Mouse (Mus musculus) forebrain, embryonic 15.5 days (tissue): ENCODE results near the gene Mnt. TPM values are rescaled to one million over a fixed set of nuclear protein-coding genes. Genes with fewer than 3 reads are reported as not detected.

Experiments
- ATAC-seq: fragments of 200-750 bp; cut with Nextera tagmentation; replicated peaks from 2 replicates; pipeline ENCODE4 v1.8.0; 2017; ENCODE audit warnings: mild to moderate bottlenecking, moderate TSS enrichment, moderate library complexity
- H3K27ac ChIP-seq: fragments of 300-500 bp; sonication (generic); replicated peaks from 2 replicates; pipeline ENCODE4 v1.5.1; 2015; ENCODE audit warnings: mild to moderate bottlenecking, inconsistent platforms
- H3K27me3 ChIP-seq: fragments of 300-500 bp; sonication (generic); 2 replicates; pipeline ENCODE4 v1.6.1; 2015; ENCODE audit warnings: inconsistent platforms
- H3K36me3 ChIP-seq: fragments of 300-500 bp; sonication (generic); 2 replicates; pipeline ENCODE4 v1.6.1; 2015; ENCODE audit warnings: mild to moderate bottlenecking, inconsistent platforms
- H3K4me1 ChIP-seq: fragments of 300-500 bp; sonication (generic); 2 replicates; pipeline ENCODE4 v1.6.1; 2015; ENCODE audit warnings: inconsistent platforms
- H3K4me2 ChIP-seq: fragments of 300-500 bp; sonication (generic); replicated peaks from 2 replicates; pipeline ENCODE4 v1.6.1; 2015; ENCODE audit warnings: mild to moderate bottlenecking, inconsistent platforms
- H3K4me3 ChIP-seq: fragments of 300-500 bp; sonication (generic); 2 replicates; pipeline ENCODE4 v1.5.1; 2015; ENCODE audit warnings: mild to moderate bottlenecking, inconsistent platforms
- H3K9ac ChIP-seq: fragments of 300-500 bp; sonication (generic); replicated peaks from 2 replicates; pipeline ENCODE4 v1.6.1; 2015; ENCODE audit warnings: mild to moderate bottlenecking, inconsistent platforms
- H3K9me3 ChIP-seq: fragments of 300-500 bp; sonication (generic); 2 replicates; pipeline ENCODE4 v1.6.1; 2016; ENCODE audit warnings: inconsistent platforms
- WGBS: fragments of 180-500 bp; shearing (Covaris S2); methylation state at CpG from one replicate; pipeline ENCODE4 v1.1.7; 2015; ENCODE audit warnings: mixed read lengths; 5-methylcytosine and 5-hydroxymethylcytosine counted together
- microRNA-seq: library from miRNA; unstranded; fragments of <30 nt; microRNA quantifications from one replicate; pipeline ENCODE4, GENCODE M21; 2016
- polyA plus RNA-seq: library from polyadenylated mRNA; unstranded; fragments of >200 nt; fragmentation: Nextera tagmentation; extraction: Ambion mirVana; gene quantifications from 2 replicates; pipeline ENCODE4 v1.2.1, GENCODE M21; 2015

Gene Mnt
- polyA plus RNA-seq, 1 experiment from 2014 or later: 10.0 TPM

DNA sequence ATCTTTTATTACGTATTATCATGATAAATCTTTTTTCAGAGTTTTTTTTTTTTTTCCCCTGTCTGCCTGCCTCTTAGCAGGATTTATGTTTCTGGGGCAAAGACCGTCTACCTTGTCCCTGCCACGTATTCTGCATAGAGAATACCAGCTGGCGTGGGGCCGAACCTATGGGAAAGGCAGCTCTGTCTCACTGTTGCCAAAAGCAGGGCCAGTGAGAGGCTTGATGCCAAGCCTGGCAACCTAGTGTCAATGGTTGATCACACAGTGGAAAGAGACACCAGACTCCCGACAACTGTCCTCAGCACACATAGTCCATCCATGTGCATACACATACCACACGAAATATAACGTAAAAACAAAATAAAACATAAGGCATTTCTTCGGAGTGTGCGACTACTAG, 52.4 kb downstream of the Mnt start:
- Histone ChIP-seq H3K27ac (no peak overlapping the region), H3K9me3 (no peaks in the 10 kb centered on the region), H3K27me3 (no peaks in the 10 kb centered on the region), H3K4me3 (no peak overlapping the region), H3K4me2 (no peak overlapping the region), H3K4me1 (no peaks in the 10 kb centered on the region), H3K9ac (no peak overlapping the region), H3K36me3 (no peaks in the 10 kb centered on the region)
- no peak for ATAC-seq
- WGBS: 86% methylated on average over 10 of the region's 10 CpGs

- H3K9me3 ChIP-seq: no peaks in the 10 kb centered on the region
- 73% methylated on average over 4 of the region's 4 CpGs for WGBS
- no peak overlapping the region for H3K4me2 ChIP-seq
- H3K4me1 ChIP-seq: peaks cover 26% of the 10 kb centered on the region
- H3K27me3 ChIP-seq: no peaks in the 10 kb centered on the region
- ATAC-seq: no peak
- no peaks in the 10 kb centered on the region for H3K36me3 ChIP-seq
- H3K27ac ChIP-seq: peak overlapping the region; percentile 6; the same call in 1 of the 2 replicates
- H3K4me3 ChIP-seq: no peak overlapping the region
- no peak overlapping the region for H3K9ac ChIP-seq
Measured at GRCm38 (mm10) chr11:74894619-74895018, 63.9 kb downstream of the Mnt start.

Small RNA genes within 50 kb of the gene (microRNA-seq; reads per million reads assigned to microRNA genes)
- gene Mir6926: 0.66 reads per million

Other genes with a start within 250 kb of the Mnt start
- 8.9 and 10.1 TPM in 2 replicates for gene Rap1gap2, start 220.0 kb upstream of the Mnt start, polyA plus RNA-seq
- 3.1 and 3.7 TPM in 2 replicates for gene Ccdc92b, start 211.3 kb upstream of the Mnt start, polyA plus RNA-seq
- gene Cluh, start 181.4 kb upstream of the Mnt start, polyA plus RNA-seq: 11.9 and 12.5 TPM in 2 replicates
- gene Pafah1b1, start 106.2 kb upstream of the Mnt start, polyA plus RNA-seq: 58.3 and 59.8 TPM in 2 replicates
- gene Mettl16, start 60.1 kb upstream of the Mnt start, polyA plus RNA-seq: 54.3 and 55.5 TPM in 2 replicates
- gene Sgsm2, start 66.1 kb downstream of the Mnt start, polyA plus RNA-seq: 14.3 and 14.6 TPM in 2 replicates
- 34.4 and 34.5 TPM in 2 replicates for gene Tsr1, start 67.2 kb downstream of the Mnt start, polyA plus RNA-seq
- 18.4 and 19.0 TPM in 2 replicates for gene Smg6, start 94.9 kb downstream of the Mnt start, polyA plus RNA-seq
- 41.6 and 45.1 TPM in 2 replicates for gene Srr, start 95.0 kb downstream of the Mnt start, polyA plus RNA-seq